Mouse (Mus musculus): ENCODE data around the gene Atp5g2.
A peak's percentile ranks its signal among the peaks of the same experiment; 100 is the strongest.
"Not testable (repeated sequence)": the region's sequence is repeated elsewhere in the genome, so short reads cannot be mapped to it uniquely, and the experiment has no call there.

The Atp5g2 gene

DNA sequence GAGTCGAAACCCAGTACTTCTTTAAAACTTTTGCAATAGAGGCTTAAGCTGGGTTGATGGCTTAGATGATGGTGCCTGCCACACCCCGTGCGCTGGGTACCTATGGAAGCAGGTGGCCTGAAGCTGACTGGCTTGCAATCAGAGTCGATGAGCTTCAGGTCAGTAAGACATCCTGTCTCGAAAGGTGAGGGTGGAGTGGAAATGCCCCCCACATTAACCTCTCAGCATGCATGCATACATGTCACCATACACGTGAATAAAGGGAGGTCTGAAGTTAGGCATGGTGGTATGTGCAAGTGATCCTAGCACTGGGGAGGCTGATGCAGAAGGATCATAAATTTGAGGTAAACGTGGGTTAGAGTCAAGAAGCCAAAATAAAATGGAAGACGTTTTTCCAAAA, 2.6 kb downstream of the Atp5g2 start:
- no peak for DNase-seq (ENCODE audit: low read depth in 1 of 2, low spot score in 2 of 2)

DNA sequence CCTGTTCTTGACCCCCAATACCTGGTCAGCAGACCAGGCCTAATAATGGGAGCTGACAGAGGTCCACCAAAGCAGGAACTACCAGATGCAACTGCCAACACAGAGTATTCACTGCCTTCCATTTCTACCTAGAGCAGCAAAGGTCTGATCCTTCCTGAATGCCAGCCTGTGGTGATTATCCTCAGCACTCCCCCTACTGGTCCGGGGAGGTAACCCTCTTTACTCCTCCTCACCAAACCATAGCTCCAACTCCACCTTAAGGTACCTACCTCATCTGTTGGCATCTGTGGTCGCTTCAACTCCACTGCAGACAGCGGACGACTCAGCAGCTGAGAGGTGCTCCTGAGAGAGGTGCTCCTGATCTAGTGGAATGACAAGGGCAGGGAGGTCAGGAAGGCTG, 6.7 kb downstream of the Atp5g2 start:
- DNase-seq (ENCODE audit: low read depth in 1 of 2, low spot score in 2 of 2), result peak in 1 of 2 experiments; percentile 16

DNA sequence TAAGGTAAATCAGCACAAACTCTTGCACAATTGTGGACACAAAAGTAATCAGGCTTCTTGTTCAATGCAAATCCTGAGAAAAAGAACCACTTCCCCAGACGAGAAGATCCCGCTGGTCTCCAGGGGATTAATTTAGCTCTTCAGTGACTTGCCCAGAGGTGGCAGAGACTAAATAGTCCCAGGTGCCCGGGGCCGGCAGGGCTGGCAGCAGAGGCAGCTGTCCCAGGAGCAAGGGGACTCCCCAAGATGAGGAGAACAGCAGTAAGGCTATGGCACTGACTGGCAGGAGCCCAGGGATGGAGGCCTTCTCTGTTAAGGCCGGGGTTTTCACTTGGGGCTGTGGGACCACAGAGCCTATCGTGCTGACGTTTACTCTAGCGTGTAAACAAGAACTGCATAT, 8.3 kb downstream of the Atp5g2 start:
- no peak for DNase-seq (ENCODE audit: low read depth in 1 of 2, low spot score in 2 of 2)

GRCm38 (mm10) chr15:102662601-102663000, 9.6 kb downstream of the Atp5g2 start:
- DNase-seq (ENCODE audit: low read depth in 1 of 2, low spot score in 2 of 2), result not testable (repeated sequence)

- no peak for DNase-seq (ENCODE audit: low read depth in 1 of 2, low spot score in 2 of 2)
Measured at GRCm38 (mm10) chr15:102657926-102658381, 14.2 kb downstream of the Atp5g2 start.

GRCm38 (mm10) chr15:102656658-102657057, 15.5 kb downstream of the Atp5g2 start:
- DNase-seq (ENCODE audit: low read depth in 1 of 2, low spot score in 2 of 2), result no peak

DNA sequence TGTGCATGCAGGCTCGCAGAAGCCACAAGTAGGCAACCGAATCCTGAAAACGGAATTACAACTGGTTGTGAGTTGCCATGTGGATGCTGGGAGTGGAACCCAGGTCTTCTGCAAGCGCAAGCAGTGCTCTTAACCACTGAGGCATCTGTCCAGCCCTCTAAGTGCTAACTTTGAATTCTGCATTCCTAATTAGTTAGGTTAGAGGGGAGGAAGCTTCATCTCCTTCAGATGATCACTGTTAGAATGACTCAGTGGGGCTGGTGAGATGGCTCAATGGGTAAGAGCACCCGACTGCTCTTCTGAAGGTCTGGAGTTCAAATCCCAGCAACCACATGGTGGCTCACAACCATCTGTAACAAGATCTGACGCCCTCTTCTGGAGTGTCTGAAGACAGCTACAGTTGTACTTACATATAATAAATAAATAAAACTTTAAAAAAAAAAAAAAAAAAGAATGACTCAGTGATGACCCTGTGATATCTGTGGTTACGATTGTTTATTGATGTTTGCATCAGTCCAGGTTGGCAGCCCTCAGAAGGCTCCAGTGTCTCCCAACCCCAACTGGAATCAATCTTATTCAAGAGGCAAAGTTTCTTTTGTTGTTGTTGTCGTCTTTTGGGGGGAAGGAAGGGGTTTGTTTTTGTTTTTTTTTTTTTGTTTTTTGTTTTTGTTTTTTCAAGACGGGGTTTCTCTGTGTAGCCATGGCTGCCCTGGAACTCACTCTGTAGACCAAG, 20.1 kb downstream of the Atp5g2 start:
- DNase-seq (ENCODE audit: low read depth in 1 of 2, low spot score in 2 of 2), result not testable (repeated sequence)

DNA sequence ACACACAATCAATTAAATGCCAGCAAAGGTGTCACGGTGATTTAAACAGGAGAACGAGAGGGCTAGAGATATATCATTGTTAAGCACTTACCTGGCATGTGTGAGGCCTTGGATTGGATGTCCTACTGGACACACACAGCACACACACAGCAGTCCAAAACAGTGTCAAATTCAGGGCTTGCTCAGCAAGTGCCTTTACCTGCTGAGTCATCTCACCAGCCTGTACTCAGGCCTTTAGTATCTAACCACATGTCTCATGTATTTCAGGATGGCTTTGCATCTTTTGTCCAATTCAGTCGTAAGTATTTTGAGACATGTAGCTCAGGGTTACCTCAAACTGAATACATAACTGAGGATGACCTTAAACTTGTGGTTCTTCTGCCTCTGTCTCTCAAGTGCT, 21.0 kb downstream of the Atp5g2 start:
- no peak for DNase-seq (ENCODE audit: low read depth in 1 of 2, low spot score in 2 of 2)

DNA sequence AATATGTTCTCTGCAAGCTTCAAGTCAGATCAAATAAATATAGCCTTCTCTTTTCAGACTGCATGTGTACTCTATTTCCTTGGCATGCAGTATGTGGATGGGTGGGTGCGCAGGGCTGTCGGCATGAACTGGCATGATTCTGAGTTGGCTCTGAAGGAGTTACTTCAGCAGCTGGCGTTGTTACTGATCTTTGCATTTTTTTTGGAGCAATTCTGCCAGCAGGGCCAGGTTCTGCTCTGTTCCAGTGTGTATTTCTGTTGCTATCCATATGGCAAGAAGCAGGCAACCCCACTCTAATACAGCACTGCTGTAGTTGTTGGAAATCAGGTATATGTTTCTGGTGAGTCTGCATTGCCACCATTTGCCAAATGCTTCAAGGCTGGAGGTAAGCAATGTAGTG, 36.3 kb downstream of the Atp5g2 start:
- no peak for DNase-seq (ENCODE audit: low read depth in 1 of 2, low spot score in 2 of 2)

DNA sequence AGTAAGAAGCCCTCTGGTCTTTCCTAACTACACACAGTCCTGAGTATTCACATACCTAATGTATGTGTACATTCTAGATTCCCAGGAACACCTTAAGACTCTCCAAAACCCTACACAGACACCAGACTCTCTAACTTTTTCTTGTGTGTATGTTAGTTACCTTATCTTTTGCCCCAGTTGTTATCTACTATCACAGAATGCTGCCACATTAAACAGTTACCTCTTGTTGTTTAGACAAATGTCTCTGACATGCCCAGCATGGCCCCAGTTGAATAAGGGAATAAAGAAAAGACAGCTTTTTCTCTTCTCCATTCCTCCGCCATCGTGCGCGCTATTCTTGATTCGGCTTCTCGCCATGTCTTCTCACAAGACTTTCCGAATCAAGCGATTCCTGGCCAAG, 37.5 kb downstream of the Atp5g2 start:
- no peak for DNase-seq (ENCODE audit: low read depth in 1 of 2, low spot score in 2 of 2)

DNA sequence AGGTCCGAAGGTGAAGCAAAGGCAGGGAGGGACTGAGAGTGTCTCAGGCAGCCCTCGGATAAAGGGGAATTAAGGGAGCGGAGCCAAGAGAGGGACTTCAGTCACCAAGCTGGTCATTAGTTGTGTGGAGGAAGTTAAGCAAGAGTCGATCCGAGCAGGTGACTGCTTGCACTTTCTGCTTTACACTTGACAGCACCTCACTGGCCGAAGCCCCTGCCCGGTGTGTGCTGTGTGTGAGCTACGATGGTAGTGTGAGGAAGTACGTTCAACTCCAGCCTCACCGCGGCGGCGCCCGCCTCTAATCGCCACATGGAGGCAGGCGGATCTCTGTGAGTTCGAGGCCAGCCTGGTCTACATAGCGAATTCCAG, 46.5 kb downstream of the Atp5g2 start:
- no peak for DNase-seq (ENCODE audit: low read depth in 1 of 2, low spot score in 2 of 2)

- peak; percentile 98 to 99 for DNase-seq (ENCODE audit: low read depth in 1 of 2, low spot score in 2 of 2)
Measured at GRCm38 (mm10) chr15:102624970-102625686, 47.0 kb downstream of the Atp5g2 start, which contains the start of the genes Gm28047 and Atf7. TSS of gene Gm28047 (minus strand) at chr15:102625067. TSS of gene Atf7 (minus strand) at chr15:102625464.

DNA sequence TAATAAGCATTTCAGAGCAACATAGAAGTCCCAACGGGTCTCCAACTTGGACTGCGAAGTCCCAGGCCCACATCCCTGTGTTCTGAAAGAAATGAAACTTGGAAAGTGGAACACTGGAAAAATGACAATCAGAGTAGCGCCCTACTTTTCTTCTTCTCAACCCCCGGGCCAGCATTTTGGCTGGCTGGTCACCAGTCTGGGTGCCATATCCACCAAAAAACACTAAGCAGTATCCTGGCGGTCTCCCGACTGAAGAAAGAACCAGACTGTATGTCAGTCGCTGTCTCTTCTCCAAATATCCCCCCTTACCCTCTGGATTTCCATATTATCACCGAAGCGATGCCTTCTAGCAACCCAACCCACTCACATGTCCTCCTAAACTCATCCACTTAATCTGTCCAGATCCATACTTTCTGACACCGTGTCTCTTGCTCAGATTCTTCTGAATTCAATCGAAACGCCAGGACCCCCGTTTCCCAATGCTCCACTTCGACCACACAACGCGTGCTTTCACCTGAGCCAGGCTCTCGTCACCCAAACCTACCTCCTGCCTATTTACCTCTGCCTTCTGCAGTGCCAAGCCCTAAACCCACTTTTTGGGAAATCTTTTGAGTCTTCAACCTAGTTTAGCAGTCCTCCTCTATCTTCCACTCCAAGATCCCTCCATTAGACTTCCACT, 47.7 kb downstream of the Atp5g2 start:
- DNase-seq (ENCODE audit: low read depth in 1 of 2, low spot score in 2 of 2), result no peak

DNA sequence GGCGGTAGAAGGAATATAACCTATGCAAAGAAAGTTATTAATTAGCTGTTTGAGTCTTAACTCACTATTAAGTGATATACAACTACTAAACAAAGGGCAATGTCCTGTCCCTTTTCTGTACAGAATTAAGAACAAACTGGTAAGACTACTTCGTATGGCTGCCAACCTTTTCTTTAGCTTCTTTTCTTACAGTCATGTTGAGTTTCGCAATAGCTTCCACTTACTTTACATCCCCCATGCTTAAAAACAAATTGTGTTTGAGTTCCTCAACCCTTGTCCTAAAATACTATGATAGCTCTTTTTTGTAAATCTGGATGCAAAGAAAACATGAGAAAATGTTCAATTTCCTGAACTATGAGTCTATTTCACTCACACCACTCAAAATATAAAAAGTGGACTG, 49.0 kb downstream of the Atp5g2 start:
- no peak for DNase-seq (ENCODE audit: low read depth in 1 of 2, low spot score in 2 of 2)

DNA sequence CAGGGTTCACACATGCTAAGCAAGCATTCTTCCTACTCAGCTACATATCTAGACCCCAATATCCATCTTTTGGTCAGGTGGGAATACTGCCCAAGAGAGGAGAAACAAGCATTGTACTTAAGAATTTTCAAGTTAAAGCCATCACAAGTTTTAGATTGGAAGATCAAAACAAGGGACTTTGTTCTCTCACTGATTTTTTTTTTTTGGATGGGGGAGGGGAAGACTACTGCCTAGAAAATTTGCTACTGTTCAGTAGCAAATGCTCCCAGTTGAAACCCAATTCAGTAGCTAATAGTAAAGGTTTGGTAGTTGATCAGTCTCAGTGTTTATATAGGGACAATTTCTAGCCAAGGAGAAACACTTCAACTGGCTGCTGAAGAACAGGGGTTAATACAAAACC, 49.6 kb downstream of the Atp5g2 start:
- no peak for DNase-seq (ENCODE audit: low read depth in 1 of 2, low spot score in 2 of 2)

DNA sequence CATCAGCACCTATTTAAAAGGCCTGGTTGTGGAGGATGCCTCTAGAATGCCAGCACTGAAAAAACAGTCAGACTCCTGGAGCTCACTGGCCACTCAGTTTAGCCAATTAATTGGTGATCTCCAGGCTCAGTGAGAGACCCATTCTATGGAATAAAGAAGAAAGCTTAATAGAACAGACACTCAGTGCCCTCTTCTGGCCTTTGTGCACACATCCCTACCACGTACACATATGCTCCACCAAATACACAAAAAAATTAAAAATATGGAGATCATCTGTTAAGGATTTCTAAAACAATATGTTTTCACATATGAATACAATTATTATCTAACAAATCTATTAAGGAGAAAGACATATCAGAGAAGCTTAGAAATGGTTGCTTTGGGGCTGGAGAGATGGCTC, 51.4 kb downstream of the Atp5g2 start:
- DNase-seq (ENCODE audit: low read depth in 1 of 2, low spot score in 2 of 2), result no peak

GRCm38 (mm10) chr15:102619486-102619885, 52.7 kb downstream of the Atp5g2 start:
- no peak for DNase-seq (ENCODE audit: low read depth in 1 of 2, low spot score in 2 of 2)

DNA sequence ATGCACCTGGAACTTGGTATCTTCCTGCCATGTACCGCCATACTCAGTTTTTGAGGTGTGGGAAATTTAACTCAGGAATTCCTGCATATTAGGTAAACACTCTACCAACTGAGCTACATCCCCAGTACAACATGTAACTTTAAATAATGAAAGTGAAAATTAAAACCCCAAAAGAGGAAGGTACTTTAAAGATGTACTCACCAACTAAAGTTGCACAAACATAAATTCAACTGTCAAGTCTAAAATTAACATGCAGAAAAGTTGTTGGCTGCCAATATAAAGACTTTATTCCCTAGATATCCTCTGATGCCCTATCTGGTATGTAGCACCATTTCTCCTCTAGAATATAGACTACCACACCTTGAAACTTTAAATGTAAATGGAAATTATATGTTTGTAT, 54.5 kb downstream of the Atp5g2 start:
- no peak for DNase-seq (ENCODE audit: low read depth in 1 of 2, low spot score in 2 of 2)

DNA sequence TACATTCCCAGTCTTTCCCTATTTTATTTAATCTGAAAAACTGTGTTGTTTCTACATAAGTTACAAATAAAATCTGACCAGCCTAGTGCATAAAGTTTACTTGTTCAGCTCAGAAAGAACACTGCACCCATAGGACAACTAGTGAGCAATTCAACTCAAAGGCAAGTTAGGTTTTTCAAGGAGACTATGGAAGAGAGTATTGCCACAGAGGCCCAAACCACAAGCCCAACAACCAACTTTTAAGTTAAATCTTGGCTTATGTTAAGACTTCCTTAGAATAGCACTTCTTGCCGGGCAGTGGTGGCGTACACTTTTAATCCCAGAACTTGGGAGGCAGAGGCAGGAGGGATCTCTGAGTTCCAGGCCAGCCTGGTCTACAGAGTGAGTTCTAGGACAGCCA, 56.0 kb downstream of the Atp5g2 start:
- DNase-seq (ENCODE audit: low read depth in 1 of 2, low spot score in 2 of 2), result no peak

- DNase-seq (ENCODE audit: low read depth in 1 of 2, low spot score in 2 of 2), result no peak
Measured at GRCm38 (mm10) chr15:102614224-102614623, 57.9 kb downstream of the Atp5g2 start.

DNA sequence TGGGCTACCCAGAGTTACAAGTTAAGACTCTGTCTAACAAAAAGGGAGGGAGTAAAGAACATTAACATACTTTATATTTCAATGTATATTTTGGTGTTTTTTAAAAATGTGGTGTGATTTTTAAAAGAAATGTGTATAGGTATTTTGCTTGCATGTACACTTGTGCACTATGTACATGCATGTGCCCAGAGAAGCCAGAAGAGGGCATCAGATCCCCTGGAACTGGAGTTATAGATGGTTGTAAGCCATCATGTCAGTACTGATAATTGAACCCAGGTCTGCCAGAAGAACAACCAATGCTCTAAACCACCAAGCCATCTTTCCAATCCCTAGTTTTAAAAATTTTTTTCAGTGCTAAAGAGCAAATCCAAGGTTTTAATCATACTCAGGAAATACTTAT, 59.2 kb downstream of the Atp5g2 start:
- no peak for DNase-seq (ENCODE audit: low read depth in 1 of 2, low spot score in 2 of 2)

Data from monocyte, adult 2 months (primary cell).